Mouse (Mus musculus): ENCODE measurements at regions not wholly inside any gene's neighbourhood (a gene's known extent, or its start where the extent isn't known, plus 50 kb on each side); places are given as distances from the start of the nearest gene placed in this dataset.

DNA sequence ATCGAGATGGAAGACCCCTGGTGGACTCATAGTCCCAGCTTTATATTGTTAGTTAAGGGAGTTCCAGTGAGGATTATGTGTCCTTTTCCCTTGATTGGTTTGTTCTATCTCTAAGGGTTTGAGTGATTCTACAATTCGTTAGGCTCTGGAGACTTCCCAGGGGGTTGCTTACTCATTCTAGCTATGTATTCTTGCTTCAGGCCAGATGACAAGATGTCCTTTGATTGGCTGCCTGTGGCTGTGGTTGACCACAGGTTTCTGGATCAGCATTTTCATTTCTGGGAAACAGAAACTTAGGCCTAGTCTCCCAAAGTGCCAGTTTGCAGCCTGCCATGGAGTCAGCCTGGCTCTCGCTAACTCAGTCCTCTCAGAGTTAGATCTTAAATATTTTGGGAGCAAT is 119.3 kb upstream of the H2al1n start:
- no peak for TF ChIP-seq CTCF (IDR thresholded peaks at IDR 0.05)
- POLR2A ChIA-PET, result interaction anchor here (0.6 kb wide), 1 partner anchor 198 kb away, joined by 3 read pairs; no protein-coding TSS in a partner anchor

DNA sequence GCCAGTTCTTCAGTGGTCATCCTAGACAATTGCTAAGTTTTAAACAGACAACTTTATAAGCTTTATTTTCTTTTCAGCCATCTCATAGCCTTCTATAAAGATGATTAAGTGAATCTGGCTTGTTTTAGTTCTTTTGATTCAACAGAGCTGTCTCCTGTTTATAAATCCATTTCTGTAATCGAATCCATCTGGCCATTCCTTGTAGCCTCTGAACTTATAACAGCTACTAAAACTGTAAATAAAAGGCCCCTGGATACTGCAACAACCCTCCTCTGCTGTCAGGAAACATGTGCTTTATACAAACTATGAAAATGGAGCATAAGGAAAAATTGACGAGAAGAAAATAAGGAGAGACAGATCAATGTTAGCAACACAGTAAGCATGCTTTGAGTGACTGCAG is 77.4 kb upstream of the H2al1n start:
- in situ Hi-C loops (cut with MboI; ENCODE audit: low pct_unique_long_range_greater_than_20kb), result no loop called here
- ATAC-seq, result no peak
- POLR2A ChIA-PET, result no interaction called here
- no peak for DNase-seq (ENCODE audit: low read depth, low spot score)
- TF ChIP-seq CTCF (IDR thresholded peaks at IDR 0.05), result no peak
- CTCF ChIA-PET, result interaction anchor here (0.9 kb wide), 1 partner anchor 9 kb away, joined by 3 read pairs; no protein-coding TSS in a partner anchor
- H3K27me3 ChIP-seq, result peaks cover 32% of the 10 kb centered on the region

More for the DNA sequence above, 119.3 kb upstream of the H2al1n start:
- peaks cover 3% of the 10 kb centered on the region for H3K27me3 ChIP-seq
- ATAC-seq (no peak), DNase-seq (ENCODE audit: low read depth, low spot score) (peak; percentile 4)
- in situ Hi-C loops (cut with MboI; ENCODE audit: low pct_unique_long_range_greater_than_20kb), result no loop called here
- CTCF ChIA-PET, result no interaction called here

DNA sequence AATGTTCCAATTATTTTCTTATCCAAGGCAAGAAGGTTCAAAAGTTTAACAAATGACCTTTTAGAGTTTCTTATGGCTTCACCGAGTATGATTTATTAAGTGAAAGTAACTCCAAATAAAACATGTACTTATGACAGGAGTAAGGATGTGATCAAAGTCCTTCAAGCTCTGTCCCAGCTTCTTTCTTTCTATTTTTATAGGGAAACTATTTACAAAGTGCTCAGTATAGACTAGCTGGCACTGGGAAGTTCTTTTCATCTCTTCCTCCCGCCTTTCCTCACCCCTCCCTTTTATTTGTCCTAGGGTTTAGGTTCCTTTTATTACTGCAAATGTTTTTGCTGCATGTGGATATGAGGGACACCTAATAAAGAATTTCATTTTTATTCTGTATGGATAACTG is 76.3 kb upstream of the H2al1n start:
- ATAC-seq (no peak), DNase-seq (ENCODE audit: low read depth, low spot score) (no peak)
- POLR2A ChIA-PET, result no interaction called here
- H3K27me3 ChIP-seq, result peaks cover 36% of the 10 kb centered on the region
- CTCF ChIA-PET, result no interaction called here
- in situ Hi-C loops (cut with MboI; ENCODE audit: low pct_unique_long_range_greater_than_20kb), result no loop called here
- TF ChIP-seq CTCF (IDR thresholded peaks at IDR 0.05), result no peak

DNA sequence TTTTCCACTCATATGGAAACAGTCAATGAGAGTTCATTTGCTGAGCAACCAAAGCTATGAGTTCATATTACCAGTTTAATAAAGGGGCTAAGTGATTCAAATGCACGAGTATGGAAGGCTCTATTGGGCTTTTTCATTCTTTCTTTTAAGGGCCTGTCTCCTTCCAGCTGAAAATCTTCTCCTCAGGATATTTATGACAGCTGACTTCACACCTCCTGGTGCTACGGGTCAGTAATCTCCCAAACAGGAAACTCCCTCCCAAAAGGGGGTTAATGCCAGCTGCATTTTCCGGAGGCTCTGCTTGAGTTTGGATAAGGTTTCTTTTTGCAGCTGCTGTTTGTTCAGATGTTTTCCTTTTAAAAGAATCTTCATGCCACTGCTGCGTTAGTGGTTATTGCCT is 72.5 kb upstream of the H2al1n start:
- ATAC-seq (no peak), DNase-seq (ENCODE audit: low read depth, low spot score) (no peak)

More for the DNA sequence above, 72.5 kb upstream of the H2al1n start:
- in situ Hi-C loops (cut with MboI; ENCODE audit: low pct_unique_long_range_greater_than_20kb), result no loop called here
- H3K27me3 ChIP-seq, result peaks cover 26% of the 10 kb centered on the region
- ChIA-PET CTCF (no interaction called here), POLR2A (no interaction called here)
- no peak for TF ChIP-seq CTCF (IDR thresholded peaks at IDR 0.05)

All from Patski (cell line).